In genomic region chr10:117452190-117452950, GRCm38 (mm10) we compare ENCODE assay signal across 10 mouse cellular contexts.
DNase-seq lines count a peak whose midpoint lies in the region; ATAC-seq and TF ChIP-seq lines count a peak whose summit lies in the region.
"Had no signal": no experiment of that assay in that cellular context is flagged by ENCODE, and none has a peak within 500 bp of the region (broad histone marks: within the 10 kb centered on the region; RNA-seq: fewer than 3 reads in every experiment).

No protein-coding gene starts in this region.

- WGBS in kidney, adult 2 months: 70% methylated on average over 7 of the region's 7 CpGs
- 54% methylated on average over 7 of the region's 7 CpGs for WGBS in kidney, embryonic 14.5 days
- whole genome bisulfite sequencing in hindbrain, embryonic 10.5 days: 43% methylated on average over 7 of the region's 7 CpGs

- H3K27me3 ChIP-seq in kidney, adult 2 months (replicated peaks; ENCODE audit: control insufficient read depth, insufficient read depth, low read length): no peaks in the 10 kb centered on the region
- H3K27me3 ChIP-seq in kidney, embryonic 14.5 days (ENCODE audit: control insufficient read depth, insufficient read depth, low read length): no peaks in the 10 kb centered on the region
- H3K27me3 ChIP-seq in hindbrain, embryonic 10.5 days (ENCODE audit: insufficient read depth, poor library complexity, severe bottlenecking): peaks cover 2% of the 10 kb centered on the region; the same call in 1 of the 2 replicates

- peak; percentile 82 for DNase-seq in kidney, adult 2 months
- DNase-seq in R1 (ENCODE audit: low read depth, low spot score): peak; percentile 35
- peak; percentile 39 to 44 for DNase-seq in heart, postnatal 36 days
- peak; percentile 35 to 50 for DNase-seq in natural killer cell, adult 2 months (ENCODE audit: low spot score in 2 of 2)
- DNase-seq in hindbrain, embryonic 10.5 days (ENCODE audit: low spot score): no peak
- DNase-seq in cerebellum, adult 11-12 months: no peak

- TF ChIP-seq CTCF in kidney, adult 2 months (conservative IDR thresholded peaks at IDR 0.05; ENCODE audit: insufficient read depth, insufficient read length, low read depth, low read length): no peak

- H3K4me1 ChIP-seq in kidney, adult 2 months (ENCODE audit: control insufficient read depth, insufficient read depth, low read length): peaks cover 3% of the 10 kb centered on the region; the same call in 1 of the 2 replicates
- H3K4me1 ChIP-seq in kidney, embryonic 14.5 days (ENCODE audit: control insufficient read depth, insufficient read depth, low read length): no peaks in the 10 kb centered on the region
- no peaks in the 10 kb centered on the region for H3K4me1 ChIP-seq in hindbrain, embryonic 10.5 days (replicated peaks)

- ATAC-seq in kidney, embryonic 14.5 days (ENCODE audit: low FRiP score, low TSS enrichment): no peak
- ATAC-seq in monocyte, adult 5-6 weeks (replicated peaks; ENCODE audit: insufficient number of reproducible peaks, low FRiP score, low TSS enrichment, poor library complexity, severe bottlenecking): no peak

- peak overlapping the region; percentile 26; the same call in 1 of the 2 replicates for H3K27ac ChIP-seq in kidney, adult 2 months (ENCODE audit: insufficient read depth, low read depth, low read length)
- H3K27ac ChIP-seq in kidney, embryonic 14.5 days (ENCODE audit: low read depth, low read length): no peak overlapping the region
- H3K27ac ChIP-seq in hindbrain, embryonic 10.5 days: no peak overlapping the region

- H3K9ac ChIP-seq in kidney, embryonic 14.5 days (ENCODE audit: low read depth, low read length): no peak overlapping the region

- no peak for TF ChIP-seq POLR2A in kidney, adult 2 months (IDR thresholded peaks at IDR 0.05; ENCODE audit: low read depth, low read length)

- H3K4me2 ChIP-seq in kidney, embryonic 14.5 days (replicated peaks; ENCODE audit: low read depth, low read length): no peak overlapping the region

- no peaks in the 10 kb centered on the region for H3K9me3 ChIP-seq in kidney, embryonic 14.5 days (ENCODE audit: control insufficient read depth, low read length)
- H3K9me3 ChIP-seq in hindbrain, embryonic 10.5 days: no peaks in the 10 kb centered on the region
- H3K9me3 ChIP-seq: G1E had no signal

- intact Hi-C loops in heart, postnatal 36 days (cut with DNase I): no loop called here

- H3K4me3 ChIP-seq in kidney, adult 2 months (ENCODE audit: insufficient read depth, low read depth, low read length): no peak overlapping the region
- no peak overlapping the region for H3K4me3 ChIP-seq in kidney, embryonic 14.5 days (ENCODE audit: low read length)
- H3K4me3 ChIP-seq in hindbrain, embryonic 10.5 days: no peak overlapping the region
- H3K4me3 ChIP-seq: erythroblast, embryonic 14.5 days had no signal

- H3K36me3 ChIP-seq in kidney, adult 2 months (ENCODE audit: control insufficient read depth, insufficient read depth, low read length): no peaks in the 10 kb centered on the region
- H3K36me3 ChIP-seq in kidney, embryonic 14.5 days (ENCODE audit: control insufficient read depth, insufficient read depth, low read length): no peaks in the 10 kb centered on the region
- H3K36me3 ChIP-seq in hindbrain, embryonic 10.5 days: no peaks in the 10 kb centered on the region
- H3K36me3 ChIP-seq: G1E had no signal

Comparison
In these comparisons a context has a peak if more than half of its experiments do, and no peak if none do; other contexts are left out.
1. DNase-seq: peak in kidney, adult 2 months (single experiment), R1 (single experiment), heart, postnatal 36 days (2 of 2) and natural killer cell, adult 2 months (2 of 2); none in hindbrain, embryonic 10.5 days (single experiment) and cerebellum, adult 11-12 months (single experiment).